Comparison of ENCODE assay signal across 27 mouse cellular contexts in the genomic region with DNA sequence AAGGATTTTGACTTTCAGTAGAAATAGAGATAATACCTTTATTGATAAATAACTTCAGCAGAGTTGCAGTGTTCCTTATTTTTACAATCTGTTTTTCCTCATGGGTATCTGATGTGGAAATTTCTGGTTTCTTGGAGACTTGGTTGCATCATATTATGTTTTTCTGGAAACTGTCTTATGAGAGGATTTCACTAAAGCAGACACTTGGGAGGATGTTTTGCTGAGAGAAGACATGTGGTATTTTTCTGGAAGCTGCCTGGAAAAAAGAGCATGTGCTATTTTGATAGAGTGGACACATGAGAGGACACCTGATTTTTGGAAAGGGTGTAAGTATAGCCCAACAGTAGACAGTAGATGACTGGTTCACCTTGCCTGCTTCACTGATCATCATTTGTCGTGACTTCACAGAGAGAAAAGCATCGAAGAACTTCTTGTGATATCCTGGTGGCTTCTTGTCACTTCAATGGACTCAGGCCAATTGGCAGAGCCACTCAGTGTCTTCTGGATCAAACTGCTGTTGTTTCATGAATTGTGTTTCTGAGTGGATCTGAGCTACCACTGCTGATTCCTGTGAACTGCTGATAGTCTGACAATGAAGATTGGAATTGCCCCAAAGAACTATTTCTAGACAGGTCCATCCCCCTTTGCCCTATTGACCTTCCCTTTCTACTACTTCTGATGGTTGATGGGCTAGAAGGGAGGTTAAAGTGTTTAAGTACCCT.
DNase-seq lines count a peak whose midpoint lies in the region; ATAC-seq and TF ChIP-seq lines count a peak whose summit lies in the region.
"Had no signal": no experiment of that assay in that cellular context is flagged by ENCODE, and none has a peak within 500 bp of the region (broad histone marks: within the 10 kb centered on the region; RNA-seq: fewer than 3 reads in every experiment).

No protein-coding gene starts in this region.

- WGBS in heart, embryonic 12.5 days: 85% methylated on average over 2 of the region's 2 CpGs
- 76% methylated on average over 2 of the region's 2 CpGs for WGBS in lung, adult 2 months
- 65% methylated on average over 2 of the region's 2 CpGs for WGBS in lung, postnatal 0 days
- 81% methylated on average over 2 of the region's 2 CpGs for WGBS in kidney, adult 2 months
- WGBS in forebrain, postnatal 0 days: 78% methylated on average over 2 of the region's 2 CpGs

- no peaks in the 10 kb centered on the region for H3K36me3 ChIP-seq in heart, embryonic 12.5 days
- no peaks in the 10 kb centered on the region for H3K36me3 ChIP-seq in lung, postnatal 0 days (ENCODE audit: insufficient read depth, low read length)
- H3K36me3 ChIP-seq in kidney, adult 2 months (ENCODE audit: control insufficient read depth, insufficient read depth, low read length): no peaks in the 10 kb centered on the region
- no peaks in the 10 kb centered on the region for H3K36me3 ChIP-seq in forebrain, postnatal 0 days (ENCODE audit: insufficient read depth)
- H3K36me3 ChIP-seq: embryonic facial prominence, embryonic 10.5 days; embryonic facial prominence, embryonic 13.5 days; forebrain, embryonic 12.5 days; forebrain, embryonic 15.5 days; heart, embryonic 15.5 days; hindbrain, embryonic 12.5 days; hindbrain, embryonic 15.5 days had no signal

- H3K4me2 ChIP-seq in heart, embryonic 12.5 days: no peak overlapping the region
- H3K4me2 ChIP-seq in lung, postnatal 0 days (replicated peaks; ENCODE audit: low read depth, low read length): no peak overlapping the region
- no peak overlapping the region for H3K4me2 ChIP-seq in forebrain, postnatal 0 days (ENCODE audit: low read depth)
- H3K4me2 ChIP-seq: embryonic facial prominence, embryonic 13.5 days; forebrain, embryonic 12.5 days; forebrain, embryonic 15.5 days; heart, embryonic 11.5 days; heart, embryonic 15.5 days; hindbrain, embryonic 12.5 days; hindbrain, embryonic 15.5 days had no signal

- DNase-seq in heart, adult 11 months: peak; percentile 87
- DNase-seq in lung, adult 2 months: peak; percentile 2
- no peak for DNase-seq in lung, postnatal 25 days (ENCODE audit: low spot score)
- peak; percentile 81 for DNase-seq in lung, postnatal 0 days (ENCODE audit: low spot score)
- DNase-seq in lung, postnatal 36 days: peak; percentile 20
- no peak for DNase-seq in kidney, adult 2 months
- DNase-seq in forebrain, postnatal 0 days: no peak
- DNase-seq: adrenal gland, adult 8-10 months; adrenal gland, postnatal 25 days; cerebellum, adult 11-12 months; cerebellum, adult 8-10 months; cerebellum, postnatal 36 days; embryo, embryonic 11 days; gastrocnemius, adult 2 months; gastrocnemius, postnatal 14 days; heart, postnatal 10 days had no signal

- H3K27ac ChIP-seq in heart, embryonic 12.5 days (ENCODE audit: poor library complexity, severe bottlenecking): no peak overlapping the region
- H3K27ac ChIP-seq in lung, postnatal 0 days (ENCODE audit: low read length): no peak overlapping the region
- H3K27ac ChIP-seq in kidney, adult 2 months (ENCODE audit: insufficient read depth, low read depth, low read length): no peak overlapping the region
- no peak overlapping the region for H3K27ac ChIP-seq in forebrain, postnatal 0 days (ENCODE audit: low read depth, low read length)
- H3K27ac ChIP-seq: embryonic facial prominence, embryonic 10.5 days; embryonic facial prominence, embryonic 13.5 days; forebrain, embryonic 12.5 days; forebrain, embryonic 15.5 days; gastrocnemius, adult 2 months; heart, embryonic 15.5 days; hindbrain, embryonic 12.5 days; hindbrain, embryonic 15.5 days had no signal

- no peak for TF ChIP-seq POLR2A in lung, adult 2 months (IDR thresholded peaks at IDR 0.05; ENCODE audit: borderline replicate concordance, extremely low read depth, low read depth, low read length)
- no peak for TF ChIP-seq POLR2A in kidney, adult 2 months (IDR thresholded peaks at IDR 0.05; ENCODE audit: low read depth, low read length)

- H3K9ac ChIP-seq in heart, embryonic 12.5 days: no peak overlapping the region
- no peak overlapping the region for H3K9ac ChIP-seq in lung, postnatal 0 days (replicated peaks; ENCODE audit: low read depth)
- H3K9ac ChIP-seq in forebrain, postnatal 0 days: no peak overlapping the region
- H3K9ac ChIP-seq: embryonic facial prominence, embryonic 13.5 days; forebrain, embryonic 12.5 days; forebrain, embryonic 15.5 days; heart, embryonic 15.5 days; hindbrain, embryonic 12.5 days; hindbrain, embryonic 15.5 days had no signal

- no peak overlapping the region for H3K4me3 ChIP-seq in heart, embryonic 12.5 days
- no peak overlapping the region for H3K4me3 ChIP-seq in lung, adult 2 months (replicated peaks; ENCODE audit: extremely low read depth, low read depth, low read length)
- no peak overlapping the region for H3K4me3 ChIP-seq in lung, postnatal 0 days (ENCODE audit: low read depth, low read length)
- H3K4me3 ChIP-seq in kidney, adult 2 months (ENCODE audit: insufficient read depth, low read depth, low read length): no peak overlapping the region
- H3K4me3 ChIP-seq in forebrain, postnatal 0 days (ENCODE audit: low read depth, low read length): no peak overlapping the region
- H3K4me3 ChIP-seq: embryonic facial prominence, embryonic 10.5 days; embryonic facial prominence, embryonic 13.5 days; erythroblast, embryonic 14.5 days; forebrain, embryonic 12.5 days; forebrain, embryonic 15.5 days; gastrocnemius, adult 2 months; heart, embryonic 15.5 days; hindbrain, embryonic 12.5 days; hindbrain, embryonic 15.5 days had no signal

- ATAC-seq in heart, embryonic 12.5 days (ENCODE audit: insufficient number of reproducible peaks, low FRiP score): no peak
- ATAC-seq in lung, postnatal 0 days: peak; percentile 87
- no peak for ATAC-seq in forebrain, postnatal 0 days
- ATAC-seq: activated CD4-positive, CD25-positive, alpha-beta regulatory T cell, adult 4 months; forebrain, embryonic 15.5 days had no signal

- no peaks in the 10 kb centered on the region for H3K4me1 ChIP-seq in heart, embryonic 12.5 days (replicated peaks)
- no peaks in the 10 kb centered on the region for H3K4me1 ChIP-seq in lung, adult 2 months (ENCODE audit: control insufficient read depth, insufficient read depth, low read length)
- H3K4me1 ChIP-seq in lung, postnatal 0 days (ENCODE audit: insufficient read depth, low read depth, low read length): no peaks in the 10 kb centered on the region
- no peaks in the 10 kb centered on the region for H3K4me1 ChIP-seq in kidney, adult 2 months (ENCODE audit: control insufficient read depth, insufficient read depth, low read length)
- H3K4me1 ChIP-seq in forebrain, postnatal 0 days (ENCODE audit: insufficient read depth): no peaks in the 10 kb centered on the region
- H3K4me1 ChIP-seq: embryonic facial prominence, embryonic 10.5 days; embryonic facial prominence, embryonic 13.5 days; forebrain, embryonic 12.5 days; forebrain, embryonic 15.5 days; hindbrain, embryonic 12.5 days; hindbrain, embryonic 15.5 days had no signal

- H3K9me3 ChIP-seq in heart, embryonic 12.5 days (replicated peaks): no peaks in the 10 kb centered on the region
- no peaks in the 10 kb centered on the region for H3K9me3 ChIP-seq in lung, postnatal 0 days (ENCODE audit: low read length)
- H3K9me3 ChIP-seq in forebrain, postnatal 0 days (ENCODE audit: low read length): no peaks in the 10 kb centered on the region
- H3K9me3 ChIP-seq: embryonic facial prominence, embryonic 10.5 days; embryonic facial prominence, embryonic 13.5 days; forebrain, embryonic 12.5 days; forebrain, embryonic 15.5 days; heart, embryonic 15.5 days; hindbrain, embryonic 12.5 days; hindbrain, embryonic 15.5 days had no signal

- TF ChIP-seq EP300 in lung, postnatal 0 days (IDR thresholded peaks at IDR 0.05): peak; percentile 68

- no peaks in the 10 kb centered on the region for H3K27me3 ChIP-seq in heart, embryonic 12.5 days (replicated peaks)
- H3K27me3 ChIP-seq in lung, postnatal 0 days (replicated peaks; ENCODE audit: insufficient read depth, low read length): no peaks in the 10 kb centered on the region
- no peaks in the 10 kb centered on the region for H3K27me3 ChIP-seq in kidney, adult 2 months (replicated peaks; ENCODE audit: control insufficient read depth, insufficient read depth, low read length)
- H3K27me3 ChIP-seq in forebrain, postnatal 0 days (ENCODE audit: insufficient read depth, low read length): no peaks in the 10 kb centered on the region
- H3K27me3 ChIP-seq: embryonic facial prominence, embryonic 13.5 days; forebrain, embryonic 12.5 days; forebrain, embryonic 15.5 days; heart, embryonic 15.5 days; hindbrain, embryonic 12.5 days; hindbrain, embryonic 15.5 days had no signal

- TF ChIP-seq CTCF in lung, adult 2 months (IDR thresholded peaks at IDR 0.05; ENCODE audit: insufficient read depth, low read length): no peak
- TF ChIP-seq CTCF in lung, postnatal 0 days (IDR thresholded peaks at IDR 0.05): no peak
- TF ChIP-seq CTCF in kidney, adult 2 months (conservative IDR thresholded peaks at IDR 0.05; ENCODE audit: insufficient read depth, insufficient read length, low read depth, low read length): no peak
- no peak for TF ChIP-seq CTCF in forebrain, postnatal 0 days (IDR thresholded peaks at IDR 0.05; ENCODE audit: low read depth)

Comparison
In these comparisons a context has a peak if more than half of its experiments do, and no peak if none do; other contexts are left out.
1. DNase-seq: peak in heart, adult 11 months (single experiment), lung, adult 2 months (single experiment), lung, postnatal 0 days (single experiment) and lung, postnatal 36 days (single experiment); none in lung, postnatal 25 days (single experiment), kidney, adult 2 months (single experiment) and forebrain, postnatal 0 days (single experiment).